Mouse (Mus musculus): ENCODE results near the gene Gm20388.

GRCm38 (mm10) chr8:122342362-122342761, 2431.7 kb downstream of the Gm20388 start:
- TF ChIP-seq CTCF (IDR thresholded peaks at IDR 0.05; ENCODE audit: control insufficient read depth, insufficient read depth, low read length) (no peak), POLR2A (IDR thresholded peaks at IDR 0.05; ENCODE audit: borderline replicate concordance, control insufficient read depth, low read depth, low read length) (no peak)

All from bone marrow, adult 2 months (tissue).